Mouse (Mus musculus): ENCODE results near the gene Cdca3. TPM values are rescaled to one million over a fixed set of nuclear protein-coding genes. Genes with fewer than 3 reads are reported as not detected.
"Not testable (repeated sequence)": the region's sequence is repeated elsewhere in the genome, so short reads cannot be mapped to it uniquely, and the experiment has no call there.

The Cdca3 gene
- polyA plus RNA-seq, 1 experiment from 2014 or later, result 100 TPM

- WGBS, result 81% methylated on average over 3 of the region's 3 CpGs
- Histone ChIP-seq H3K9me3 (no peaks in the 10 kb centered on the region), H3K27me3 (no peaks in the 10 kb centered on the region), H3K4me1 (peaks cover 17% of the 10 kb centered on the region), H3K9ac (replicated peaks) (no peak overlapping the region), H3K36me3 (no peaks in the 10 kb centered on the region), H3K4me2 (replicated peaks) (no peak overlapping the region), H3K4me3 (no peak overlapping the region), H3K27ac (replicated peaks) (no peak overlapping the region)
- ATAC-seq (replicated peaks), result no peak
These were observed 26.3 kb upstream of the Cdca3 start for GRCm38 (mm10) chr6:124803061-124803460.

- not testable (repeated sequence) for H3K27ac ChIP-seq (replicated peaks); H3K9me3 ChIP-seq; ATAC-seq (replicated peaks); H3K9ac ChIP-seq (replicated peaks); H3K4me2 ChIP-seq (replicated peaks); H3K27me3 ChIP-seq; H3K36me3 ChIP-seq; H3K4me3 ChIP-seq
- WGBS, result 93% methylated on average over 4 of the region's 4 CpGs
- peaks cover 23% of the 10 kb centered on the region for H3K4me1 ChIP-seq
These were observed 25.7 kb upstream of the Cdca3 start for GRCm38 (mm10) chr6:124803691-124804090.

GRCm38 (mm10) chr6:124804341-124804740 lies 25.0 kb upstream of the Cdca3 start:
- no peaks in the 10 kb centered on the region for H3K9me3 ChIP-seq
- WGBS, result 88% methylated on average over 3 of the region's 3 CpGs
- H3K36me3 ChIP-seq, result no peaks in the 10 kb centered on the region
- H3K4me1 ChIP-seq, result peaks cover 28% of the 10 kb centered on the region
- no peaks in the 10 kb centered on the region for H3K27me3 ChIP-seq
- H3K9ac ChIP-seq (replicated peaks), result no peak overlapping the region
- H3K4me2 ChIP-seq (replicated peaks), result no peak overlapping the region
- no peak overlapping the region for H3K4me3 ChIP-seq
- no peak for ATAC-seq (replicated peaks)
- no peak overlapping the region for H3K27ac ChIP-seq (replicated peaks)

- Histone ChIP-seq H3K36me3 (no peaks in the 10 kb centered on the region), H3K27ac (replicated peaks) (peak overlapping the region; percentile 87), H3K9me3 (no peaks in the 10 kb centered on the region), H3K4me3 (peak overlapping the region; percentile 46), H3K4me2 (replicated peaks) (peak overlapping the region; percentile 76), H3K27me3 (no peaks in the 10 kb centered on the region), H3K9ac (replicated peaks) (peak overlapping the region; percentile 50), H3K4me1 (peaks cover 37% of the 10 kb centered on the region)
- ATAC-seq (replicated peaks), result peak; percentile 84
- 3% methylated on average over 34 of the region's 34 CpGs for WGBS
These were observed 23.7 kb upstream of the Cdca3 start for GRCm38 (mm10) chr6:124805341-124806321.

- Histone ChIP-seq H3K4me3 (peak overlapping the region; percentile 46; the same call in 1 of the 2 replicates), H3K9me3 (no peaks in the 10 kb centered on the region), H3K4me1 (peaks cover 39% of the 10 kb centered on the region), H3K27ac (replicated peaks) (peak overlapping the region; percentile 87), H3K4me2 (replicated peaks) (peak overlapping the region; percentile 76), H3K27me3 (no peaks in the 10 kb centered on the region), H3K36me3 (no peaks in the 10 kb centered on the region), H3K9ac (replicated peaks) (no peak overlapping the region)
- WGBS, result 66% methylated on average over 7 of the region's 7 CpGs
- no peak for ATAC-seq (replicated peaks)
These were observed 22.8 kb upstream of the Cdca3 start for GRCm38 (mm10) chr6:124806446-124807140.

- H3K27ac ChIP-seq (replicated peaks), result no peak overlapping the region
- H3K4me3 ChIP-seq, result no peak overlapping the region
- no peaks in the 10 kb centered on the region for H3K9me3 ChIP-seq
- no peak for ATAC-seq (replicated peaks)
- no peak overlapping the region for H3K9ac ChIP-seq (replicated peaks)
- H3K4me1 ChIP-seq, result peaks cover 47% of the 10 kb centered on the region
- 92% methylated on average over 4 of the region's 4 CpGs for WGBS
- no peaks in the 10 kb centered on the region for H3K36me3 ChIP-seq
- no peaks in the 10 kb centered on the region for H3K27me3 ChIP-seq
- H3K4me2 ChIP-seq (replicated peaks), result no peak overlapping the region
These were observed 22.0 kb upstream of the Cdca3 start for GRCm38 (mm10) chr6:124807366-124807765.

- ATAC-seq (replicated peaks), result no peak
- peak overlapping the region; percentile 95 for H3K4me2 ChIP-seq (replicated peaks)
- H3K9ac ChIP-seq (replicated peaks), result 0 out of 2 replicates have a peak overlapping the region, but pooled peaks have one; percentile 49
- H3K4me1 ChIP-seq, result peaks cover 53% of the 10 kb centered on the region
- H3K4me3 ChIP-seq, result peak overlapping the region; percentile 49
- 88% methylated on average over 6 of the region's 6 CpGs for WGBS
- peak overlapping the region; percentile 8; the same call in 1 of the 2 replicates for H3K27ac ChIP-seq (replicated peaks)
- H3K27me3 ChIP-seq, result no peaks in the 10 kb centered on the region
- no peaks in the 10 kb centered on the region for H3K9me3 ChIP-seq
- H3K36me3 ChIP-seq, result no peaks in the 10 kb centered on the region
These were observed 21.4 kb upstream of the Cdca3 start for GRCm38 (mm10) chr6:124807986-124808357.

GRCm38 (mm10) chr6:124808358-124809012 lies 20.9 kb upstream of the Cdca3 start, which contains the start of gene Spsb2:
TSS of gene Spsb2 (plus strand) at chr6:124808661.
- peak within 1 kb of the TSS; percentile 49 for H3K4me3 ChIP-seq
- peak within 1 kb of the TSS; percentile 49 for H3K9ac ChIP-seq (replicated peaks)
- peak within 1 kb of the TSS; percentile 71 for H3K27ac ChIP-seq (replicated peaks)
- 3% methylated on average over 29 of the region's 29 CpGs for WGBS
- no peaks in the 10 kb centered on the region for H3K36me3 ChIP-seq
- ATAC-seq (replicated peaks), result no peak; the same call in 1 of the 2 replicates
- H3K4me2 ChIP-seq (replicated peaks), result peak within 1 kb of the TSS; percentile 95
- no peaks in the 10 kb centered on the region for H3K27me3 ChIP-seq
- H3K9me3 ChIP-seq, result no peaks in the 10 kb centered on the region
- H3K4me1 ChIP-seq, result peaks cover 57% of the 10 kb centered on the region

- Histone ChIP-seq H3K9ac (replicated peaks) (peak overlapping the region; percentile 49), H3K4me3 (peak overlapping the region; percentile 49), H3K4me1 (peaks cover 58% of the 10 kb centered on the region), H3K9me3 (no peaks in the 10 kb centered on the region), H3K27ac (replicated peaks) (peak overlapping the region; percentile 71), H3K4me2 (replicated peaks) (peak overlapping the region; percentile 95), H3K27me3 (no peaks in the 10 kb centered on the region), H3K36me3 (no peaks in the 10 kb centered on the region)
- ATAC-seq (replicated peaks), result 0 out of 2 replicates have a peak, but pooled peaks have one; percentile 0
- under 1% methylated on average over 35 of the region's 35 CpGs for WGBS
These were observed 20.1 kb upstream of the Cdca3 start for GRCm38 (mm10) chr6:124809052-124809774.

- Histone ChIP-seq H3K9me3 (no peaks in the 10 kb centered on the region), H3K4me3 (peak overlapping the region; percentile 49), H3K27me3 (no peaks in the 10 kb centered on the region), H3K4me2 (replicated peaks) (peak overlapping the region; percentile 95), H3K36me3 (no peaks in the 10 kb centered on the region), H3K4me1 (peaks cover 66% of the 10 kb centered on the region), H3K9ac (replicated peaks) (peak overlapping the region; percentile 49), H3K27ac (replicated peaks) (peak overlapping the region; percentile 71)
- WGBS, result 42% methylated on average over 14 of the region's 14 CpGs
- ATAC-seq (replicated peaks), result no peak
These were observed 19.4 kb upstream of the Cdca3 start for GRCm38 (mm10) chr6:124809775-124810538.

All from forebrain, embryonic 15.5 days (tissue).